Mouse (Mus musculus): ENCODE data around the gene Ric3.

GRCm38 (mm10) chr7:109083113-109083812, at the start of gene Ric3:
- TF ChIP-seq GATA1 (IDR thresholded peaks at IDR 0.05; ENCODE audit: borderline replicate concordance, low read length) (no peak), FLI1 (IDR thresholded peaks at IDR 0.05; ENCODE audit: low read length) (no peak)

Measured in megakaryocyte, embryonic 14.5 days (primary cell).